Mouse (Mus musculus) retina, adult 2 months (tissue): ENCODE data around the gene 4932438H23Rik.
"Not testable (repeated sequence)": the region's sequence is repeated elsewhere in the genome, so short reads cannot be mapped to it uniquely, and the experiment has no call there.

Experiments
- DNase-seq: peaks from one replicate; pipeline ENCODE4 v3.0.0-alpha.2; 2012; ENCODE audit warnings: low read depth, low spot score

The 4932438H23Rik gene

GRCm38 (mm10) chr16:91099444-91100065, 4.6 kb upstream of the 4932438H23Rik start:
- DNase-seq: no peak

- no peak for DNase-seq
Measured at GRCm38 (mm10) chr16:91097858-91098257, 2.9 kb upstream of the 4932438H23Rik start.

DNA sequence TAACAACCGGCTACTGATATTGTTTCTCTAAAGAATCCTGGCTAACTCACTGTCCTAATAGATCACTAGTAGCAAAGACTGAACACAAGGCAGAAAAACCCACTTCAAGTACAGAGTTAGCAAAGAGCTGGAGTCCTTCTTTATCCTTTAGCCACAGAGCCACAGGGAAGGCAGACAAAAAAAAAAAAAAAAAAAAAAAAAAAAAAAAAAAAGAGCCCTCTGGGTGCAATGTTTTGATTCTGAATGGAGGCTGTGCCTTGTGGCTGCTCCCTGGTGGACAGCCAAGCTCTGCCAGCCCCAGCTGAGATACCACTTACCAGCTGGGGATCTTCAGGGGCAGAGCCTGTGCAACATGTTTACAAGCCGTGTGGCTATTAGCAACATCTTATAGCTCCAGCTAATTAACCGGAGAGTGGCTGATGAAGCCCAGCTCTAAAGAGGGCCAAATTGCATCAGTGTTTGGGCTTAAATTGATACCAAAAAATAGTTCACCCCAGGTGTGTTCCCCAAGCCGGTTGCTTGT, 2.1 kb upstream of the 4932438H23Rik start:
- DNase-seq: no peak

DNA sequence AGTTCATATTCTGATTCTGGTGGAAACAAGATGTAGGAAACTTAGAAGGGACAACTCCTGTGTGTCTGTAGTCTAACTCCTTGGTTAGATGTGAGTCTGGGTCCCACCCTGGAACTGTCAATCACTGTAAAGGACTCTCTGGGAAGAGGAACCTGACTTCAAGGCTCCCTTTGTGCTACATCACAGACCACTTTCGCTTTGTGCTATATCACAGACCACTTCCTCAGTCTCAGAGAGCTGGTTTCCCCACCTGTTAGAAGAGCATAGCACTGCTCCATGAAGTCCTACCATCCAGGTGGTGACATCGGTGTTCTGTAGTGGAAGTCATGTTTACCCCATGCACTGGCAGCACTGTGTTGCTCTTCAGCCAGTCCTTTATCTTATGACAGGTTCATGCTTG, 1.1 kb upstream of the 4932438H23Rik start:
- DNase-seq: no peak

DNA sequence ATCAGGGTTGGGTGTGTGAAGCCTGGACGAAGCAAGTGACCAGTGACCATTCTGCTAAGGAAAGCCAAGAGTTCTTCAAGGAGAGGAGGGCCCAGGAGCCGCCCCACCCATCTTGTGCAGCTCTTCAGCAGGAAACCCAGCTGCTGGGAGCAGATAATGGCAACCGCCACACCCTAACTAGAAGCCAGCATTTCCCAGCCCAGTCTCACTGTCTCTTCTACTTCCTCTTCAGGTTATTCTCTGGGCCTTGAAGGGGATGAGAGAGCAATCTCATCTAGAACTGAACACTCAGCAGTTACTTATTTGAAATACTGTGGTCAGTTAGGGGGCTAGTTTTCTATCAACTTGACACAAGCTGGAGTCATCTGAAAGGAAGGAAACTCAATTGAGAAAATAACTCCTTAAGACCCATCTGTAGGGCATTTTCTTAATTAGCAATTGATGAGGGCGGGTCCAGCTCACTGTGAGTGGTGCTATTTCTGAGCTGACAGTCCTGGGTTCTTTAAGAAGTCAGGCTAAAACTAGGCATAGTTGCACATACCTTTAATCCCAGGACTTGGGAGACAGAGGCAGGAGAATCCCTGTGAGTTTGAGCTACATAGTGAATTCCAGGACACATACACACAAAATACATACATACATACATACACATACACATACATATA, 8.1 kb downstream of the 4932438H23Rik start:
- no peak for DNase-seq

DNA sequence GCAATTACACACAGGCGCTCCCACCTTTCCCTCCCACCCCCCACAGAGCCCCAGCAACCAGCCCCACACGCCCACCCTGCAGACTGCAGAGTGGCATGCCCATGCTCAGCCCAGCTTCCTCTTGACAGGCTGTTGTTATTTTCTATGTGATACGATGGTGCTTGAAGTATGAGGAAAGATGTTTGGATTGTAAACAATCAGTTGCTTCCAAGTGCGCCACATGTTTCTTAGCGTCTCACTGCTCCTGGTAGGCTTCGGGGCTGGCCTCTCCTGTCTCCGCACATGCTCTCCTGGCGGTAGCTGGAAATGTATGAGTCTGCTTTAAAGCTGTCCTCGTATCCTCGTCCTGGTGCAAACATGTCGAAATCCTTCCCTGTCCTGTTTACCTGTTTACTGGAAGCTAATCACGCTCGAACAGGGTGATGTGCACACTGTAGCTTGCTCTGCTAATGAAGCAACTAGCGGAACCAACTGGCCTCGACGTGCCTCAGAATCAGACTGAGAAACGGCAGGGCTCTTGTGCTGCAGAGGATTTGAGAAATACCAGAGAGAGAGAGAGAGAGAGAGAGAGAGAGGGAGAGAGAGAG, 9.6 kb downstream of the 4932438H23Rik start:
- DNase-seq: no peak

DNA sequence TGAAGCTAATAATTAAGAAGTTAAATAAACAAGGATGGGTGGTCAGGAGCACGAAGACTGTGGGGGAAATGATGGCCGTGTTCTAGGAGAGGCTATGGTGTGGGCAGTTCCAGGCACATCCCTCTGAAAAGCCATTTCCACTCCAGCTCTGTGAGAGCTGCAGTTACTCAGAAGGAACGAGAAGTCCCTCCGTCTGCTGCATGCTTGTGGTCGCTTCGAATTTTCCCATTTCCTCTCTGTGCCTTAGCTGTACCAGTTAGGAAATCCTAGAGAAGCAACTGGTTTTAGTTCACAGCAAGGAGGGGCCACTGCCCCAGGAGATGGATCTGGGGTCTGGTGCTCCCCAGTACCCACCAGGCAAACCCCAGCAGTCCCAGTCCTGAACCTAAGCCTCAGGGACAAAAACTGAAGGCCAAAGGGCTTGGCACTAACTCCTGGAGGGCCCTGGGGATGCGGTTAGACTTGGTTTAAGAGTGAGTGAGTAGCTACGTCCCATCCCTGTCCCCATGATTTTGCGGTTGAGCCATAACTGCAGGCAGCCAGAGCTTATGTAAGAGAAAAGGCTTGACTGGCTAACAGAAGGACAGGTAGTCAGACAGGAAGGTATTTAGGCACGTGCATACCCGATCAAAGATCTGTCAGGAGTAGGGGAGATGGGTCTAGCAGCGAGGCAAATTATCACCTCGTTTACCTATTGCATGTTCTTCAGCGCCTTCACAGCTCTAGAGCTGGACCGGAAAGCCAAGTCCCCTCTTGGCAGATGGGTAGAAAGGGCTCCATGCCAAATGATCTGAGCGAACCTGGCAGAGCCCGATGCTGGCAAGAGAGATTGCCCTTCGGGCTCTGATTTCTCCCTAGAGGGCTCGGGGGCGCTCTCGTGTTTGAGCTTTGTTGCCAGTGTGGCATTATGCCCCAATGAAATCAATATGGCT, 10.3 kb downstream of the 4932438H23Rik start:
- no peak for DNase-seq

DNA sequence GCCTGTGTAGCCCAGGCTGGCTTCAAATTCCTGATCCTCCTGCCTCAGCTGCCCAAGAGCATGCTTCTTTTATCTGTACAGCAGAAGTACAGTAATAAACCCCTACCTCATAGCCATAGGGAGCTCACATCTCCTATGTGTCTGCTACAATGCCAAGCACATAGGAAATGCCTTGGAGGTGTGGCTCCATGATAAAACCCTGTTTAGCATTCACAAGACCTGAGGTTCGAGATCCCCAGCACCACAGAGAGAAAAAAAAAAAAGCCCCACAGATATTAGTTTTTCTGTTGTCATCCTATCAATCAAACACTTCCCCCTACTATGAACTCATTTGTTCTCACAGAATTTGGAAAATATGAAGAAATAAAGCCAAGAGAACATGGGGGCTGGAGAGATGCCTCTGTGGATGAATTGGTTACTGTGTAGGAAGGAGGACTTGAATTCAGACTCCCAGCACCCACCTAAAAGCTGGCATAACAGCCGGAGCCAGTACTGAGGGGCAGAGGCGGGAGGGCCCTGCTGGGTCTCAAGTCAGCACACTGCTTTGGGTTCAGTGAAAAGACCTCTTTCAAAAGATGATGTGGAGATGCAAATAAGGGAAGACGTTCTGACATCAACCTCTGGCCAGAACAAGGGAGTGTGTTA, 11.8 kb downstream of the 4932438H23Rik start:
- no peak for DNase-seq

DNA sequence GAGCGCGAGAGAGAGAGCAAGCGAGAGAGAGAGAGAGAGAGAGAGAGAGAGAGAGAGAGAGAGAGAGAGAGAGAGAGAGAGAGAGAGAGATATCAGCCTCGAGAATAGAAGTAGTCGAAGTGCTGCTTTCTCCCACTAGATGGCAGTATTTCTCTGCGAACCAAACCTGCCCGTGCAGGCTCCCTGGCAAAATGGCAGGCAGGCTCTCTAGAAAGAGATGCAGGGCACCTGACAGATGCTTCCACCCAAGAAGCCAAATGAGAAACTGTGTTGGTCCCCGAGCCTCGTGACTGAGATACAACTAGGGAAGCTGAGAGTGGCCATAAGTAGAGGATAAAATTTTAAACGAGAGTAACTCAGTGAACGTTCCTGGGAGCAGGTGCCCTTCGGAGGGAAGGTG, 13.4 kb downstream of the 4932438H23Rik start:
- DNase-seq: peak; percentile 53

GRCm38 (mm10) chr16:91076180-91076579, 18.7 kb downstream of the 4932438H23Rik start:
- DNase-seq: no peak

GRCm38 (mm10) chr16:91075423-91075822, 19.5 kb downstream of the 4932438H23Rik start:
- not testable (repeated sequence) for DNase-seq

- DNase-seq: peak; percentile 73
Measured at GRCm38 (mm10) chr16:91073163-91073892, 21.6 kb downstream of the 4932438H23Rik start.

DNA sequence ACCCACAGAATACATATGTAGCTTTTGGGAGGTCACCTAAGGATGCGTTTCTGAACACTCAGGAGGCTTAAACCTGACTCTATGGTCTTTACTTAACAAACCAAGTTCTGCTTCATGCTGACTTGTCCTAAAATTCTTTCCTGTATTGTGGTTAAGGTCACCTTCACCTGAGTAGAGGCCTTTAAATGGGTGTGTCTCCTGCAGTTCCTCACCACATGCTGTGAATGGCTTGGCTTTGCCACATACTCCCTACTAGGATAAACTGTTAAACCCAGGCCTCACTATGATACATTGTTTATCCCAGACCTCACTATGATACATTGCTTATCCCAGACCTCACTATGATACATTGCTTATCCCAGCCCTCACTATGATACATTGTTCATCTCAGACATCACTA, 22.7 kb downstream of the 4932438H23Rik start:
- DNase-seq: no peak

DNA sequence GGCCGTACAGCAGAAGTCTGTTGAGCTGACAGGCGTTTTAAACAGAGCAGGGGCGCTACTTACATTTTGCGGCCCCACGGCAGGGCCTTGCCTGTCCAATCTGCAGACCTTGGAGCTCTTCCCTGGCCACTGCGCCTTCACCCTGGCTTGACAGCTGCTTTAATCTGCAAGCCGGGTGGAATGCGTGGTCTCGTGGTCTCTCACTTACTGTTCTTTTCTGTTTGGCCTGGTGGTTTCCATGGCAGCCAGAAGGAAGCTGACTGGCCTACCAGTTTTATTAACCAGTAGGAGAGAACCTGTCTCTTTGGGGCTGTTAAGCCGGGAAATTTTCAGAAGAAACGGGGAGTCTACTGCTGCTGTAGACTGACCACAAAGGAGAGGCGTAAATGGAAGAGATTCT, 26.0 kb downstream of the 4932438H23Rik start:
- no peak for DNase-seq

- DNase-seq: no peak
Measured at GRCm38 (mm10) chr16:91067122-91067521, 27.8 kb downstream of the 4932438H23Rik start.

DNA sequence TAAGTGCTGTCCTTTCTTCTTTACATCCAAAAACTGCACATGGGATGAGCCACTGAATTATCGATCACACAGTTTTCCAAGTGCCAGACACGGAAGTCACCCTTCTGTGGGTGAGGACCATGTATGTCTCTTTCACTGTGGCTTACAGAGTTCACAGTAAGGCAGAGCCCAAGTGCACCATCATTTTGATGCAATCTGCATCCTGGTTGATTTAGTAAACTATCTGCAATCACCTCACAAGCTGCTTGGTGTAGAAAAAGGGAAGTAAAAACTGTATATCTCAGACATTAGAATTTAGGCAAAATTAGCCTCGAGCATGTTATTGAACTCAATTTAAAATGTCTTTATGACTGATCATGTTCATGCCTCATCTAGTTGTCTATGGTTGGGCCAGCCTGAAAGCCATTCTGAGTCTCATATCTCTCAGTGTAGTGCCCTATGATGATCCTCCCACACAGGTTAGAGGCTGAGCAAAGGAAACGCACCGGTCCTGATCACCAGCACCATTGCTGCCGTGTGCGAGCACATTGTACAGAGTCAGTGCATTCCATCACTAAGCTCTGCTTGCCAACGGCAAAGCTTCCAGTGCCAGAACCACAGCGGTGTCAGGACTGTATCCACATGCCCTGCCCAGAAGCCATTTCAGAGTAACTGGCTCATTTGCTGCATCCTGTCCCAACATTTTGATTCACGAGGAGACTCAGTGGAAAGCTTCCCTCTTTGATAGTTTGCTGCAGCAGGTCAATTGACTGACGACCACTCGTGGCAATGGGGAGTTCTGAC, 30.1 kb downstream of the 4932438H23Rik start:
- DNase-seq: no peak

- no peak for DNase-seq
Measured at GRCm38 (mm10) chr16:91063786-91064185, 31.1 kb downstream of the 4932438H23Rik start.

DNA sequence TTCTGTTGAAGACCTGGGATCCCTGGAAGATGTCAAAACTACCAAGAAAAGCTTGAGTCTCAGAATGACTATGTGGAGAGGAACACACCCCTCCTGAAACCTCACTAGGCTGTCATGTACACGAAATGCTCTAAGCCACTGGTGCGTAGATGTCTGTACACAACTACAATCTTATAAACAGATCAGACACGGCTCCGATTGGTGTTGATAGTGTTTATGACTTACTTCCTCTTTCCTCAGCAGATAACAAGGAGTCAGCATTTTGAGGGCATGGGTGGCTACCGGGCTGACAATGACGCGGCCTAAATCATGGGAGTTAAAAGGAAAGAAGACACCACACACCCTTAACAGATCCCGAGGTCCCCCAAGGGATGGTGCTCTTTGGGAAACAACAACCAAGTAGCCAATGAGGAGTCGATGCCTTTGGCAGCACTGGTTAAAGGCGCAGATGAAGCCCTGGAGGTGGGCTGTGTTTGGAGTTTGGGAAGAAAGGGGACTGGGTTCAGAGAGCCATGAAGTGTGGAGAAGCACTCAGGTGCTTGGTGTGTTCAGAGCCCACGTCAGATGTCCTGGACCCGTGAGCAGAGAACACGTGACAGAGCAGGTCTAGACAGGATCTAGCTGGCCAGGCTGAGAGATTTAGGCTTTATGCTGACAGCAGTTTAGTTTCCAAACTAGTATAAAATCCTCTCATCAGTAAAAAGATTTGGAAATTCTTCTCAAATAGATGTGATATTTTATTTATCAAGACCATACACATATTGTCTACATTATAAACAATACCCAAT, 33.2 kb downstream of the 4932438H23Rik start:
- DNase-seq: no peak

- no peak for DNase-seq
Measured at GRCm38 (mm10) chr16:91057741-91058140, 37.2 kb downstream of the 4932438H23Rik start.
